Mouse (Mus musculus) heart, embryonic 14.5 days (tissue): Measurements from ENCODE around the gene Atg7. TPM values are rescaled to one million over a fixed set of nuclear protein-coding genes. Genes with fewer than 3 reads are reported as not detected.
A peak's percentile ranks its signal among the peaks of the same experiment; 100 is the strongest.

Experiments
- ATAC-seq: fragments of 200-750 bp; cut with Nextera tagmentation; 2 replicates; pipeline ENCODE4 v1.8.0; 2017; ENCODE audit warnings: low read depth, moderate TSS enrichment; ENCODE audit not compliant: insufficient number of reproducible peaks, insufficient read depth, low FRiP score
- H3K27ac ChIP-seq, 2 experiments: fragments of 200-500 bp in 1 of 2; fragments of 300-500 bp in 1 of 2; sonication (generic) in 1 of 2; replicated peaks in 1 of 2; 2 replicates each; pipeline ENCODE4 v1.5.1; 2012 to 2014; ENCODE audit warnings: low read depth in 2 of 2, low read length in 2 of 2, control low read depth in 1 of 2, mild to moderate bottlenecking in 1 of 2, mixed read lengths in 1 of 2; ENCODE audit not compliant: control insufficient read depth in 1 of 2, insufficient read depth in 1 of 2
- H3K27me3 ChIP-seq: fragments of 300-500 bp; sonication (generic); 2 replicates; pipeline ENCODE4 v1.6.1; 2014; ENCODE audit warnings: mild to moderate bottlenecking, low read length, control low read depth; ENCODE audit not compliant: control insufficient read depth, insufficient read depth
- H3K36me3 ChIP-seq: fragments of 300-500 bp; sonication (generic); 2 replicates; pipeline ENCODE4 v1.6.1; 2014; ENCODE audit warnings: mild to moderate bottlenecking, control low read depth, low read length, mixed read lengths; ENCODE audit not compliant: control insufficient read depth, insufficient read depth
- H3K4me1 ChIP-seq, 2 experiments: fragments of 200-500 bp in 1 of 2; fragments of 300-500 bp in 1 of 2; sonication (generic) in 1 of 2; 2 replicates each; pipeline ENCODE4 v1.6.1; 2012 to 2014; ENCODE audit warnings: low read length in 2 of 2, control low read depth in 1 of 2, mixed read lengths in 1 of 2; ENCODE audit not compliant: control insufficient read depth in 2 of 2, insufficient read depth in 2 of 2
- H3K4me2 ChIP-seq: fragments of 300-500 bp; sonication (generic); 2 replicates; pipeline ENCODE4 v1.6.1; 2014; ENCODE audit warnings: mild to moderate bottlenecking, low read length
- H3K4me3 ChIP-seq, 2 experiments: fragments of 200-500 bp in 1 of 2; fragments of 300-500 bp in 1 of 2; sonication (generic) in 1 of 2; 2 replicates each; pipeline ENCODE4 v1.5.1; 2012 to 2014; ENCODE audit warnings: low read length in 2 of 2, mild to moderate bottlenecking in 2 of 2, control low read depth in 1 of 2, low read depth in 1 of 2, moderate library complexity in 1 of 2; ENCODE audit not compliant: control insufficient read depth in 1 of 2, insufficient read depth in 1 of 2
- H3K9ac ChIP-seq: fragments of 300-500 bp; sonication (generic); 2 replicates; pipeline ENCODE4 v1.6.1; 2014; ENCODE audit warnings: mild to moderate bottlenecking, low read length
- H3K9me3 ChIP-seq: fragments of 300-500 bp; sonication (generic); 2 replicates; pipeline ENCODE4 v1.6.1; 2016; ENCODE audit warnings: low read length, control low read depth; ENCODE audit not compliant: control insufficient read depth
- WGBS: fragments of 180-500 bp; shearing (Covaris S2); extraction: QIAGEN DNeasy Blood & Tissue Kit; methylation state at CpG from one replicate; pipeline ENCODE4 v1.1.7; 2014; 5-methylcytosine and 5-hydroxymethylcytosine counted together
- polyA plus RNA-seq: library from polyadenylated mRNA; unstranded; fragments of >200 nt; fragmentation: Nextera tagmentation; extraction: Ambion mirVana; gene quantifications from 2 replicates; pipeline ENCODE4 v1.2.1, GENCODE M21; 2014

Gene Atg7
- polyA plus RNA-seq, 1 experiment from 2014 or later: 18.1 TPM

DNA sequence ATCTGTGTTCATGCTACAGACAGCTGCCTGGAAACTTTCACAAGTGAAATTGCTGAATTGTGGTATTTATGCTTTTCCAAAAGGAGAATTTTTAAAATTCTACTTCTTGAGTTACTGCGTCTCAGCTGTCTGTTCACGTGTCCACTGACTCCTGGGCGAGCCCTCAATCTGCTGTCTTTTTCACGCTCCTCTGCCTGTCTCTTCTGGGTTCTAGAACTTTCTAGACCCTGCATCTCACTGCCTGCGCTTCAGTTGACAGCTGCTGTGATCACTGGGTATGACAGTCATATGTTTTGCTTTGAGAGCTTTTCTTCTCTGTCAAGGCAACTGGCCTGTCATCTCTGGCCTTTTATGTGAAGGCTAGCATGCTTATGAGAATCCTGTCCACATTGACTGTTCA, 132.3 kb downstream of the Atg7 start:
- ATAC-seq: no peak
- 89% methylated on average over 5 of the region's 5 CpGs for WGBS
- peaks cover 0 to 5% of the 10 kb centered on the region in 2 experiments; a peak in 2 of 4 replicates for H3K4me1 ChIP-seq

DNA sequence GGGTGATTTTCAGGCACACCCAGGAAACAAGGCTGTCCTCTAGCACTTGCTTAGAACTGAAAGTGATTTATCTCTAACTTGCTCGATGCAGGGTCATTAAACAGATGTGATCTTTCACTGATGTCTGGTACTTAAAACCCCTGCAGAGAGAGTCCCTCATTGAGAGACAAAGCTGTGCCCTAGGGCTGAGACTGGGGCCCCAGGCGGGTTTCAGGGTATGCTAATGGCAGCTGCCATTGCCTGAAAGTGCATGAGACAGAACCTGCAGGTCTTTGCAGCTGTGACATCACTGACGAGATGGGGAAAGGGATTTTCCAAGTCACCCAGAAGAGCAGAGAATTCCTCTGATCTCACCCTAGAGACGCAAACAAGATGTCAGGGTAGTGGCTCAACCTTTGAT, 135.0 kb downstream of the Atg7 start:
- H3K9ac ChIP-seq: no peak overlapping the region
- no peaks in the 10 kb centered on the region for H3K36me3 ChIP-seq
- H3K27me3 ChIP-seq: no peaks in the 10 kb centered on the region
- H3K4me3 ChIP-seq: no peak overlapping the region
- H3K27ac ChIP-seq: no peak overlapping the region
- no peaks in the 10 kb centered on the region for H3K9me3 ChIP-seq
- H3K4me1 ChIP-seq: peaks cover 17 to 20% of the 10 kb centered on the region in 2 experiments
- H3K4me2 ChIP-seq: no peak overlapping the region
- ATAC-seq: no peak
- 40% methylated on average over 4 of the region's 4 CpGs for WGBS

More for the DNA sequence above, 132.3 kb downstream of the Atg7 start:
- H3K36me3 ChIP-seq: no peaks in the 10 kb centered on the region
- H3K9ac ChIP-seq: no peak overlapping the region
- no peak overlapping the region for H3K27ac ChIP-seq
- no peak overlapping the region for H3K4me2 ChIP-seq
- H3K4me3 ChIP-seq: no peak overlapping the region
- no peaks in the 10 kb centered on the region for H3K27me3 ChIP-seq
- H3K9me3 ChIP-seq: no peaks in the 10 kb centered on the region

DNA sequence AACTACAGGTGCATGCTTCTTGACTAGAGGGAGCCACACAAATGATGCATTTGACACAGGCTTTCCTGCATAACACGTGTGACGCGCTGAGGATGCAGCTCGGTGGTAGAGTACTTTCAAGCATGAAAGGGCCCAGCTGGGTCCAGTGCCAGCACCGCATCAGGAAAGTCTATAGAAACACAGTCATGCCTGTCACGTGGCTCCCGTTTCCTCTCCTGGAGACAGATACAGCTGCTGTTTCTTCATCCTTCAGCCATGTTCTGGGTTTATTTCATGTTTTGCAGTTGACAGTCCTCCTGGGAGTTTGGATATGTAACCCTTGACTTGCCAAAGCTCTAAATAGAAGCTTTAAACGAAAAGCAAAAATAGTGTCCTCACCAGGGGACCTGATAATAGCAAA, 135.8 kb downstream of the Atg7 start:
- Histone ChIP-seq H3K9ac (no peak overlapping the region), H3K4me1 (peaks cover 18 to 21% of the 10 kb centered on the region in 2 experiments), H3K4me2 (no peak overlapping the region), H3K27me3 (no peaks in the 10 kb centered on the region), H3K4me3 (no peak overlapping the region), H3K27ac (no peak overlapping the region), H3K36me3 (no peaks in the 10 kb centered on the region), H3K9me3 (no peaks in the 10 kb centered on the region)
- ATAC-seq: no peak
- 76% methylated on average over 8 of the region's 8 CpGs for WGBS

DNA sequence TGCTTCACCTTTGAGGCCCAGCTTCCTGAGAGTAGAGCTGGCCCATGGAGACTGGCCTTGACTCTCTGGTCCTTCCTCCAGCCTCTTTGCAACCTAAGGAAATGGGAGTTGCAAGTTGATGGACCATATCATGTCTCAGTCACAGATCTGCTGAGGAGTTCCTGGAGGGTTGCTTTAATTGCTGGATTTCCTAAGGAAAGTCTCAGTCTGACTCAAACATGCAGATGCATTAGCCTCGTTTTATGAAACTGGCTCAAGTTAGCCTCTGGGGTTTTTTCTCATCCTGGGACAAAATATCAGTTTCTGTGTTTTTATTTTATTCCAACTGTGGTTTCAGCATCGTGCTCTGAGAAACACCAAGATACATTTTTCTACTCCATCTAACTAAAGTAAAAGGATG, 137.7 kb downstream of the Atg7 start:
- ATAC-seq: no peak
- peaks cover 18 to 21% of the 10 kb centered on the region in 2 experiments for H3K4me1 ChIP-seq
- WGBS: 81% methylated on average over 2 of the region's 2 CpGs
- H3K9me3 ChIP-seq: no peaks in the 10 kb centered on the region
- no peak overlapping the region for H3K27ac ChIP-seq
- no peaks in the 10 kb centered on the region for H3K36me3 ChIP-seq
- H3K4me2 ChIP-seq: no peak overlapping the region
- no peak overlapping the region for H3K4me3 ChIP-seq
- H3K27me3 ChIP-seq: no peaks in the 10 kb centered on the region
- H3K9ac ChIP-seq: no peak overlapping the region

DNA sequence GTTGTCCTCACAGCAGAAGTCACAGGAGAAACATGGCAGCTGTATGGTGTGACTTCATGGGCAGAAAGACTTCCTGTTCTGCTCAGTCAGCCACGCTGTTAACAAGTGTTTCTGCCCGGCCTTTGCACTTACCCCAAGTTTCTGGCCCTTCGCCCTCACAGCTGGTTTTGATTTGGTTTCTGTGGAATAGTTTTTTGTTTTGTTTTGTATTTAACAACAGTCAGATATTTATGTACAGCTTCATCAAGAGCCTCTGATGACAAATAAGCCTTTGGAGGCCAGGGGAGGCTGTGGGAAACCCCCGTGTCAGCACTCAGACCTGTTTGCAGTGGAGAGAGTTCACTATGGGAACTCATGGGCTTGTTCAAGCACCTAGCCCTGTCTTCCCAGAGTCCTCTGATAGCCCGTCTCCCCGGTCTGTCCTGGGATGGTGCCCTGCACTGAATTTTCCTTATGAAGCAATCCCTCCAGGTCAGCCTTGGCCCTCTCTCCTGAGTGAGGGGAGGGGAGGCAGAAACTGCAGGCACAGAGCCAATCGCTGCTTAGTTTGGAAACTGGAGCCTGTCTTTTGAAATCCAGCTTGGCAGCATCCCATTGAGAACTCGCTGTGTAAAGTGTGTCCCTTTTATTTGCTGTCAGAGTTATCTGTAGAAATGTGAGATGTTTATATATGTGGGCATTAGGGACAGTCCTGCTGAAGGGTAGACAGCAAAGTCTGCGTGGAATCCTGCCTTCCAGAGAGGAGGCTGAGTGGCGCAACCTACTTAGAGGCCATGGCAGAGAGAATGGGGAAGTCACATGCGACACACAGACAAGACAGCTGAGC, 138.7 kb downstream of the Atg7 start:
- Histone ChIP-seq H3K9ac (no peak overlapping the region), H3K4me2 (peak overlapping the region; percentile 31; the same call in 1 of the 2 replicates), H3K27me3 (no peaks in the 10 kb centered on the region), H3K27ac (peak overlapping the region; percentile 24 to 64), H3K36me3 (no peaks in the 10 kb centered on the region), H3K4me3 (no peak overlapping the region), H3K4me1 (peaks cover 18 to 21% of the 10 kb centered on the region in 2 experiments), H3K9me3 (no peaks in the 10 kb centered on the region)
- ATAC-seq: peak; percentile 66; the same call in 1 of the 2 replicates
- 27% methylated on average over 11 of the region's 11 CpGs for WGBS

DNA sequence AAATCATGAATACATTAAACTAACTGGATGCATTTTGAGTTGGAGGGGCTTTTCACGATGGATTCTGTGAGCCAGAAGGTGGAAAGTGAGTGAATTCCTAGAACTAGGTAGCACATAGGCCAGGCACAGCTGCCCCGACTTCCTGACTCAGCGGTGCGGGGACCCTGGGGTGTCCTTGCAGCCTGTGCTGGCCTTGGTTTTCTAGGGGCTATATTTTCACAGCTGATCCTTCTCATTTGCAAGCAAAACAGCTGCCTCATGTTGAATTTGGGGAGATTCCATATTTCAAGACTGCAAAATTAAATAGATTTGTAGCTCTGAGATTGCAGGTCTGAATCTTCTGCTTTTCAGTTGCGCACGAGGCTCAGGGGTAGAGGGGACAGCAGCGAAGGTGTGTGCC, 139.6 kb downstream of the Atg7 start:
- H3K36me3 ChIP-seq: no peaks in the 10 kb centered on the region
- H3K9me3 ChIP-seq: no peaks in the 10 kb centered on the region
- ATAC-seq: no peak
- 78% methylated on average over 7 of the region's 7 CpGs for WGBS
- no peak overlapping the region for H3K9ac ChIP-seq
- H3K4me2 ChIP-seq: no peak overlapping the region
- H3K27me3 ChIP-seq: no peaks in the 10 kb centered on the region
- no peak overlapping the region for H3K4me3 ChIP-seq
- H3K27ac ChIP-seq: no peak overlapping the region
- H3K4me1 ChIP-seq: peaks cover 18 to 21% of the 10 kb centered on the region in 2 experiments

DNA sequence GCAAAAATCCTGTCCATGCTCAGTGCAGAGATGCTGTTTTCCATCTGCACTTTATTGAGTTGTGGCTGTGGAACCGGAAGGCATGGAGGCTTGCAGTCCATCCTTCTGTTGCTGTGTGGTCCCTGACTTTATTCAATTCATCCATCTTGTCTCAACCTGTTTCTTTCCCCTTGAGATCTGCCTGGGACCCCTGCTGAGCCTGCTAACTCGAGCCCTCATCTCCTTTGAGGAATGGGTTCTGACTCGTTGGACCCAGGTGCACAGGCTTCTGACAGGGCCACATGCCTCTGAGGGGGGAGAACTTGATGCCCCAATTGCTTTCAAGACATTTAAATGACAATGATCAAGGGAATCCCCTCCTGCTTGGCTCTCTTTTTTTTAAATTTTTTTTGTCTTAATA, 143.6 kb downstream of the Atg7 start:
- Histone ChIP-seq H3K9me3 (no peaks in the 10 kb centered on the region), H3K36me3 (no peaks in the 10 kb centered on the region), H3K4me3 (no peak overlapping the region), H3K4me1 (peaks cover 12 to 21% of the 10 kb centered on the region in 2 experiments), H3K4me2 (no peak overlapping the region), H3K27me3 (no peaks in the 10 kb centered on the region), H3K27ac (no peak overlapping the region), H3K9ac (no peak overlapping the region)
- 52% methylated on average over 3 of the region's 3 CpGs for WGBS
- no peak for ATAC-seq
